Mouse (Mus musculus) G1E (cell line): Measurements from ENCODE around the gene Aff3.

ENCODE experiments used
- CTCF ChIP-seq: IDR thresholded peaks from 2 replicates; pipeline ENCODE4 v1.5.1; 2012; ENCODE audit warnings: low read depth, low read length, inconsistent platforms, mixed read lengths
- TAL1 ChIP-seq: conservative IDR thresholded peaks from 2 replicates; pipeline ENCODE4 v1.6.1; 2012; ENCODE audit warnings: low read depth, low read length, inconsistent platforms, mixed read lengths

DNA sequence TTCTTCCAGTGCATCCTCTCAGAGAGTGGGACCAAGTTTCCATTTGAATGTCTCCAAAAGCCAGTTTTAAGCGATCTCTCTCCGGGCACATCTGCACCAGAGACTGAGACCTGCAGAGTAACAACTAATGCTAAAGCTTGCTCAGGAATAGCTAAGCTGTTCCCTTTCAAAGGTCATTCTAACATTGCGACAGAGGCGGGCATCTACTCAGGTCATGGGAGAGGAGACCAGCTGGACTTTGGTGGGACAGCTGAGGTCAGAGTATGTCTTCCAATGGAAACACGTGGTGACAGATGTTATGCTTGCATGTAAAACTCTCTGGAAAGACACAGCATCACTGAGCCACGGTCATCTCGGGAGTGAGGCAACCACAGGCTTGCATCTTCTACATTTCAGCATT lies 488.7 kb downstream of the Aff3 start:
- TF ChIP-seq CTCF (no peak), TAL1 (no peak)
